Mouse (Mus musculus) CH12.LX (cell line): ENCODE results near the gene Nudt22.

Experiments used
- BHLHE40 ChIP-seq: IDR thresholded peaks from 2 replicates; pipeline ENCODE4 v1.6.1; 2011; ENCODE audit warnings: mild to moderate bottlenecking, low read depth, low read length, improper control_type of control experiment
- CTCF ChIP-seq, 2 experiments: IDR thresholded peaks in 1 of 2; conservative IDR thresholded peaks in 1 of 2; 2 replicates each; pipeline ENCODE4 v1.5.1; 2011 to 2012; ENCODE audit warnings: low read depth in 2 of 2, low read length in 2 of 2, improper control_type of control experiment in 1 of 2, inconsistent platforms in 1 of 2, mild to moderate bottlenecking in 1 of 2, moderate library complexity in 1 of 2
- ELF1 ChIP-seq: IDR thresholded peaks from 2 replicates; pipeline ENCODE4 v1.6.1; 2014; ENCODE audit warnings: low read depth, mild to moderate bottlenecking, inconsistent platforms, low read length, improper control_type of control experiment
- EP300 ChIP-seq: IDR thresholded peaks from 2 replicates; pipeline ENCODE4 v1.6.1; 2011; ENCODE audit warnings: low read length, improper control_type of control experiment
- ETS1 ChIP-seq: conservative IDR thresholded peaks from 2 replicates; pipeline ENCODE4 v1.6.1; 2012; ENCODE audit warnings: low read depth, mild to moderate bottlenecking, inconsistent platforms, low read length, improper control_type of control experiment, moderate library complexity
- KAT2A ChIP-seq: IDR thresholded peaks from 2 replicates; pipeline ENCODE4 v1.6.1; 2012; ENCODE audit warnings: low read length, improper control_type of control experiment, inconsistent platforms; ENCODE audit not compliant: insufficient replicate concordance
- MAFK ChIP-seq: IDR thresholded peaks from 2 replicates; pipeline ENCODE4 v1.6.1; 2011; ENCODE audit warnings: low read length, improper control_type of control experiment; ENCODE audit not compliant: insufficient replicate concordance
- NELFE ChIP-seq: IDR thresholded peaks from 2 replicates; pipeline ENCODE4 v1.6.1; 2011; ENCODE audit warnings: low read depth, low read length, improper control_type of control experiment
- POLR2A ChIP-seq: IDR thresholded peaks from 2 replicates; pipeline ENCODE4 v1.6.1; 2011; ENCODE audit warnings: low read depth, mild to moderate bottlenecking, improper control_type of control experiment, low read length
- USF2 ChIP-seq: conservative IDR thresholded peaks from 2 replicates; pipeline ENCODE4 v1.6.1; 2011; ENCODE audit warnings: low read depth, low read length, improper control_type of control experiment
- ZC3H11A ChIP-seq: IDR thresholded peaks from 2 replicates; pipeline ENCODE4 v1.6.1; 2012; ENCODE audit warnings: low read depth, mild to moderate bottlenecking, inconsistent platforms, low read length, improper control_type of control experiment

DNA sequence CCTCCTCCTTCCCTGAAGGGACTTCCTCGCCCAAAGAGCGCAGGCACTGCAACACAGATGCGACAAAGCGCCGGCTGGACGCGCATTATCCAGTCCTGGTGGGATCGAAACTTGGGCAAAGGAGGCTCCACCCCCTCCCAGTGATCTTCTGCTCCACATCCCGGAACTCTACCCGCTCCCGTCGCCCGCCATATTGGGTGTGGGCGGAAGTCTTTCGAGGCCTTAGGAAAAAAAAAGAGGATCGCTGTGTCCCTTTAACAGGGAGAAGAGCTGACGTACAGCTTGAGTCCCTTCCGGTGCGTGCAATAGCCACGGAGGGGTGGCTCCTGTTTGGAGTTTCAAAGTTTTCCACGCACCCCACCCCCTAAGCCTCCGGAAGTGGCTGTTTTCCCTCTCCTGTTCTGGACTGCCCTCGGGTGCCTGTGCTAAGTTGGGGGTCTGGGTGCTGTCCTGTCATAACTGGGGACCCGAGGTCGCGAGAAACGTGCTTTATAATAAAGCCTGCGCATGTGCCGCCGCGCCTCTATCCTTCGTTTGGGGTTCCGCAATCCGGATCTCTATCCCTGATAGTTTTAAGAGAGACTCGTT, 44.4 kb downstream of the Nudt22 start:
- TF ChIP-seq ZC3H11A (no peak), CTCF (conservative IDR thresholded peaks at IDR 0.05 in 1 of 2, IDR thresholded peaks at IDR 0.05 in 1 of 2; ENCODE audit: low read depth in 2 of 2, low read length in 2 of 2) (no peak), ELF1 (peak; percentile 27; the same call in 1 of the 2 replicates), ETS1 (no peak), NELFE (no peak), USF2 (no peak), MAFK (no peak), POLR2A (no peak), BHLHE40 (no peak), KAT2A (no peak), EP300 (no peak)
